Mouse (Mus musculus): ENCODE results near the gene Slc47a1.
A peak's percentile ranks its signal among the peaks of the same experiment; 100 is the strongest.
"Not testable (repeated sequence)": the region's sequence is repeated elsewhere in the genome, so short reads cannot be mapped to it uniquely, and the experiment has no call there.

Slc47a1 gene

GRCm38 (mm10) chr11:61319233-61319922, 58.8 kb downstream of the Slc47a1 start:
- DNase-seq (ENCODE audit: low spot score): peak; percentile 19

DNA sequence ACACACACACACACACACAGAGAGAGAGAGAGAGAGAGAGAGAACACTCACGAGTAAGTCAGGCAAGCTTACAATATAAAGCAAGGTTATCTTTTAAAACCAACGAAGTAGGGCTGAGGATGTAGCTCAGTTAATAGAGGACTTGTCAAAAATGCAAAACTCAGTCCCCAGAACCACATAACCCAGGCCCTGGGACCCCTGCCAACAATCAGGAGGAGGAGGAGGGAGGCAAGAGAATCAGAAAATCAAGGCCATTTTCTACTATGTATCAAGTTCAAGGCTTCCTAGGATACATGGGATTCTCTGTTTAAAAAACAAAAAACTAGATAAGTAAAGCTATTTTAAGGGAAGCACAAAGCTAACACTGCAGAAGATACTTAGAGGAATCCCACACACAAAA, 61.3 kb downstream of the Slc47a1 start:
- no peak for DNase-seq (ENCODE audit: low spot score)

GRCm38 (mm10) chr11:61310321-61310720, 67.8 kb downstream of the Slc47a1 start:
- no peak for DNase-seq (ENCODE audit: low spot score)

- DNase-seq (ENCODE audit: low spot score): no peak
Measured at GRCm38 (mm10) chr11:61309831-61310230, 68.3 kb downstream of the Slc47a1 start.

DNA sequence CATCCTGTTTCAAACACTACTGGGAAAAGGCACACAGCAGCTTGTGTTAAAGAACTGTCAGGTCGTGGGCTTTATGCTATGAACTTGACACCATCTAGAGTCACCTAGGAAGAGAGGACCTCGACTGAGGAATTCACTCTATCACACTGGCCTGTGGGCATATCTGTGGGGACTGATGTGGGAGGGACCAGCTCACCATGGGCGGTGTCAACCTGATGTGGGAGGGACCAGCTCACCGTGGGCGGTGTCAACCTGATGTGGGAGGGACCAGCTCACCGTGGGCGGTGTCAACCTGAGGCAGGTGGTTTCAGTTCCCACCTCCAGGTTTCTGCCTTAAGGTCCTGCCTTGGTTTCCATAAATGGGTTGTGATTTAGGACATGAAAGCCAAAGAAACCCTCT, 70.3 kb downstream of the Slc47a1 start:
- DNase-seq (ENCODE audit: low spot score): no peak

GRCm38 (mm10) chr11:61305377-61305776, 72.8 kb downstream of the Slc47a1 start:
- no peak for DNase-seq (ENCODE audit: low spot score)

GRCm38 (mm10) chr11:61304535-61304934, 73.6 kb downstream of the Slc47a1 start:
- not testable (repeated sequence) for DNase-seq (ENCODE audit: low spot score)

GRCm38 (mm10) chr11:61300716-61301392, 77.3 kb downstream of the Slc47a1 start:
- DNase-seq (ENCODE audit: low spot score): no peak

DNA sequence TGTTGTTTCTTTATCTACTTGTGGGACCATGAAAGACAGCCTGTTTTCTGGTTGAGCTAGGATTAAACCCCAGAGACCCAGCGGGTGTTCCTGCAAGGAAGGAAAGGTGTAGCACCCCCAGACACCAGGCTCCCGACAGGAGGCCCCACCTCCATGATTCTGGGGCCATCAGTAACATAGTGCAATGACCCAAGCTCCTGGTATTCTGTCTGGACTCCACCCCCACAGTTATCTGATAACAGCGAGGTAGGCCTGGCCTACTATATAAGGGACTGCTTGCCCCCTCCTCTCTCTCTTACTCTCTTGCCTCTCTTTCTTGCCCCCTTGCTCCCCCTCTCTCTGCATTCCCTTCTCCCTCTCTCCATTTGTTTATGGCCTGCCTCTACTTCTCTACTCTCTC, 77.9 kb downstream of the Slc47a1 start:
- DNase-seq (ENCODE audit: low spot score): no peak

DNA sequence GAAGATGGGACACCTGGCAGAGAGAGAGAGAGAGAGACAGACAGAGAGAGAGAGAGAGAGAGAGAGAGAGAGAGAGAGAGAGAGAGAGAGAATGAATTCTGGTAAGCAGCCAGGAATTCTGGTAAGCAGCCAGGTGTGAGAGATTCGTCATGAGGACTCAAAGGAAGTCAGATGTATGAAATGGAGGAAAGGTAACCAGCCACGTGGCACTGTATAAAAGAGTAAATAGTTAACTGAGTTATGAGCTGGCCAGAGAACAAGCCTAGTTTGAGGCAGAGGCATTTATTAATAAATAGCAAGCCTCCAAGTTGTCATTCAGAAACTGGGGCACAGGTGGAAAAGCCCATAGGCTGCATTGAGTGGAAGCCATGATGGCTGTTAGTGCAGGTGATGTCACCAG, 80.2 kb downstream of the Slc47a1 start:
- DNase-seq (ENCODE audit: low spot score): no peak

DNA sequence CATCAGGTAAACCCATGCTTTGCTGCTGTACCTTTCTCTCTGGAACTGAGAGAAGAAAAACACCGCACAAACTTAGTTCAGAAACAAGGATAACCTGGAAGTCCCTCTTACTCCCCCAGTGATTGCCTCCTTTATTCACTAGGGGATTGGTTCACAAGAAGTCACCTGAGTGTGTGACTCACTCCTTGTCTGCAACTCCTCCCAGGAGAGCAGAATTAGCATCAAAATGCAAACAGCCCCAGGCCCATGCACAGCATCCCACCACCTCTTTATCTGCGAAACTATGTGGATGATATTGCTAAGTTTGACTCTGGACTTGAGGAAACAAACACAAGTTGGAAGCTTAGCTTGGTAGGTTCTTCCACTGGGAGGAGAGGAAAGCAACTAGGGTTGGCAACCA, 80.8 kb downstream of the Slc47a1 start:
- DNase-seq (ENCODE audit: low spot score): no peak

DNA sequence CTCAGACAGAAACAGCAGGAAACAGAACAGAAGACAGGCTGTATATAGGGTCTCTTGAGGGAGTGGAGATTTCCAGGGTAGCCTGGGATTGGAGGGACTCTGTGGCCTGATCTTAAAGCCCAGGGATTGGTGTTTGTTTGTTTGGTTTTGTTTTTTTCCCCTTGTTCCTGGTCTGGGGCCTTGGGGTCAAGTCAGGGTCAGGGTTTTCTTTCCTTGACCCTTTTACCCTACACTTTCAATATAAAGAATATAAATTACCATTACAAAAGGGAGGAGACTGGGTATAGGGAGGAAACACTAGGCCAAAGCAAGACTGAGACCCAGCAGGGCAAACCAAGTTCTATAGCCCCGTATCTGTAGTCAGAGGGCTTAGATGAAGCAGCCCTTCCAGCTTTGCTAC, 81.6 kb downstream of the Slc47a1 start:
- DNase-seq (ENCODE audit: low spot score): no peak

DNA sequence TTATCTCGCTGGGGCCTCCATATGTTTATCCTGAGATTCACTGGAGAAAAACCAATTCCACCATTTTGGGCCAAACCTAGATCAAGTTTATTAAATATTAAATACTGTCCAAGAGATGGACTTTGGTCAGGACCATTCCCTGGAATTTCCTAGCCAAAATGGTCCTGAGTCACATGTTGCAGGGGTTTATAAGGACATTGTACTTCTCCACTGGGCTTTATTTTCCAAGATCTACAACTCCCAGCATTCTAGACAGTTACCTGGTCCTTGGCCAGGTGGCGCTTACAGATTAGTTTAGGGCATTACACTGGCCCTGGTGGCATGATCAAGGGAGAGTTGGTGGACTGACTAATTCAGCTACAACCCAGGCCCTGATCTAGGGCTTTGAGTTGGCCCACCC, 82.6 kb downstream of the Slc47a1 start:
- no peak for DNase-seq (ENCODE audit: low spot score)

DNA sequence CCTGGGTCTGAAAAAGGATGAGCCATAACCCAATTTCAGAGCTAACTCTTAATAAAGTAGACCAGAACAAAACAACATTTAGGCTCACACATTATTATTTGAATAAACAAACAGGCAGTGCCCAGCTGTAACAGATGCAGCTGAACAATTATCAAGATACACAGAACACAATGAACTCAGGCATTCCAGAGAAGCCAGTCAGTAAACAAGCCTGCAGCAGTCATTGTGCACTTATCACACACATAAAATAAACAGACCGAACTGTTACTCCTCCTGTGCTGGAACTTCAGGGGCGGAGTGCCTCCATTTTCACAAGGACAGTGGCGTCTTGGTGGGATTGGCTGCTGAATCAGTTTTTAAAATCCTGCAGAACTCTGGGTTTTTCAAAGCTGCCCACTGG, 83.7 kb downstream of the Slc47a1 start:
- DNase-seq (ENCODE audit: low spot score): no peak
